Mouse (Mus musculus): Measurements from ENCODE around the gene Emx2. TPM values are rescaled to one million over a fixed set of nuclear protein-coding genes. Genes with fewer than 3 reads are reported as not detected.

Emx2 gene
- total RNA-seq, 1 experiment from 2014 or later = not detected

- no peak for ATAC-seq (replicated peaks; ENCODE audit: low read depth, poor library complexity, severe bottlenecking)
Observed at GRCm38 (mm10) chr19:59461481-59462421, 3.6 kb downstream of the Emx2 start.

GRCm38 (mm10) chr19:59462459-59463292 is 4.5 kb downstream of the Emx2 start:
- ATAC-seq (replicated peaks; ENCODE audit: low read depth, poor library complexity, severe bottlenecking) = no peak

- ATAC-seq (replicated peaks; ENCODE audit: low read depth, poor library complexity, severe bottlenecking) = no peak
Observed at GRCm38 (mm10) chr19:59463842-59464443, 5.8 kb downstream of the Emx2 start.

- no peak for ATAC-seq (replicated peaks; ENCODE audit: low read depth, poor library complexity, severe bottlenecking)
Observed at GRCm38 (mm10) chr19:59465281-59465680, 7.1 kb downstream of the Emx2 start.

- ATAC-seq (replicated peaks; ENCODE audit: low read depth, poor library complexity, severe bottlenecking) = no peak
Observed at GRCm38 (mm10) chr19:59465751-59466410, 7.7 kb downstream of the Emx2 start.

GRCm38 (mm10) chr19:59466417-59466937 is 8.3 kb downstream of the Emx2 start:
- no peak for ATAC-seq (replicated peaks; ENCODE audit: low read depth, poor library complexity, severe bottlenecking)

- ATAC-seq (replicated peaks; ENCODE audit: low read depth, poor library complexity, severe bottlenecking) = no peak
Observed at GRCm38 (mm10) chr19:59467016-59467412, 8.8 kb downstream of the Emx2 start.

- no peak for ATAC-seq (replicated peaks; ENCODE audit: low read depth, poor library complexity, severe bottlenecking)
Observed at GRCm38 (mm10) chr19:59467413-59468064, 9.4 kb downstream of the Emx2 start.

- no peak for ATAC-seq (replicated peaks; ENCODE audit: low read depth, poor library complexity, severe bottlenecking)
Observed at GRCm38 (mm10) chr19:59468065-59468810, 10.1 kb downstream of the Emx2 start.

- peak; percentile 30 for ATAC-seq (replicated peaks; ENCODE audit: low read depth, poor library complexity, severe bottlenecking)
Observed at GRCm38 (mm10) chr19:59469035-59469949, 11.1 kb downstream of the Emx2 start.

- ATAC-seq (replicated peaks; ENCODE audit: low read depth, poor library complexity, severe bottlenecking) = no peak
Observed at GRCm38 (mm10) chr19:59470074-59470630, 12.0 kb downstream of the Emx2 start.

GRCm38 (mm10) chr19:59470913-59471312 is 12.7 kb downstream of the Emx2 start:
- ATAC-seq (replicated peaks; ENCODE audit: low read depth, poor library complexity, severe bottlenecking) = no peak

GRCm38 (mm10) chr19:59472844-59473243 is 14.7 kb downstream of the Emx2 start:
- ATAC-seq (replicated peaks; ENCODE audit: low read depth, poor library complexity, severe bottlenecking) = no peak

GRCm38 (mm10) chr19:59479912-59480311 is 21.7 kb downstream of the Emx2 start:
- ATAC-seq (replicated peaks; ENCODE audit: low read depth, poor library complexity, severe bottlenecking) = no peak

GRCm38 (mm10) chr19:59480563-59480962 is 22.4 kb downstream of the Emx2 start:
- no peak for ATAC-seq (replicated peaks; ENCODE audit: low read depth, poor library complexity, severe bottlenecking)

- no peak for ATAC-seq (replicated peaks; ENCODE audit: low read depth, poor library complexity, severe bottlenecking)
Observed at GRCm38 (mm10) chr19:59492258-59492657, 34.1 kb downstream of the Emx2 start.

GRCm38 (mm10) chr19:59496832-59497231 is 38.7 kb downstream of the Emx2 start:
- ATAC-seq (replicated peaks; ENCODE audit: low read depth, poor library complexity, severe bottlenecking) = no peak

Measured in common myeloid progenitor, adult 5-6 weeks (primary cell).